Mouse (Mus musculus): Measurements from ENCODE around the gene Adgrv1. TPM values are rescaled to one million over a fixed set of nuclear protein-coding genes. Genes with fewer than 3 reads are reported as not detected.

Gene Adgrv1
- total and polyA plus RNA-seq, 2 experiments from 2014 or later: 4.2 to 7.8 TPM

- Histone ChIP-seq H3K9me3 (ENCODE audit: low read length) (no peaks in the 10 kb centered on the region), H3K4me2 (ENCODE audit: low read depth, low read length) (no peak overlapping the region), H3K36me3 (ENCODE audit: insufficient read depth, low read length) (no peaks in the 10 kb centered on the region), H3K9ac (replicated peaks; ENCODE audit: low read length) (no peak overlapping the region), H3K4me3 (ENCODE audit: low read length) (no peak overlapping the region), H3K27me3 (ENCODE audit: insufficient read depth, low read length) (no peaks in the 10 kb centered on the region), H3K4me1 (ENCODE audit: insufficient read depth, low read length) (no peaks in the 10 kb centered on the region), H3K27ac (no peak overlapping the region)
- TF ChIP-seq CTCF (IDR thresholded peaks at IDR 0.05; ENCODE audit: low read depth): no peak
- ATAC-seq: no peak
- WGBS: 88% methylated on average over 7 of the region's 7 CpGs
- DNase-seq (ENCODE audit: low spot score): no peak
Observed at GRCm38 (mm10) chr13:81238855-81239254, 394.1 kb downstream of the Adgrv1 start.

GRCm38 (mm10) chr13:81237947-81238346 is 395.0 kb downstream of the Adgrv1 start:
- Histone ChIP-seq H3K36me3 (ENCODE audit: insufficient read depth, low read length) (no peaks in the 10 kb centered on the region), H3K9me3 (ENCODE audit: low read length) (no peaks in the 10 kb centered on the region), H3K4me1 (ENCODE audit: insufficient read depth, low read length) (no peaks in the 10 kb centered on the region), H3K27me3 (ENCODE audit: insufficient read depth, low read length) (no peaks in the 10 kb centered on the region), H3K9ac (replicated peaks; ENCODE audit: low read length) (no peak overlapping the region), H3K4me2 (ENCODE audit: low read depth, low read length) (no peak overlapping the region), H3K27ac (no peak overlapping the region), H3K4me3 (ENCODE audit: low read length) (no peak overlapping the region)
- peak; percentile 55; the same call in 1 of the 2 replicates for ATAC-seq
- TF ChIP-seq CTCF (IDR thresholded peaks at IDR 0.05; ENCODE audit: low read depth): no peak
- no peak for DNase-seq (ENCODE audit: low spot score)
- WGBS: 78% methylated on average over 5 of the region's 5 CpGs

GRCm38 (mm10) chr13:81236758-81237395 is 396.1 kb downstream of the Adgrv1 start:
- Histone ChIP-seq H3K4me2 (ENCODE audit: low read depth, low read length) (no peak overlapping the region), H3K27ac (no peak overlapping the region), H3K4me3 (ENCODE audit: low read length) (no peak overlapping the region), H3K4me1 (ENCODE audit: insufficient read depth, low read length) (no peaks in the 10 kb centered on the region), H3K9ac (replicated peaks; ENCODE audit: low read length) (no peak overlapping the region), H3K27me3 (ENCODE audit: insufficient read depth, low read length) (no peaks in the 10 kb centered on the region), H3K36me3 (ENCODE audit: insufficient read depth, low read length) (no peaks in the 10 kb centered on the region), H3K9me3 (ENCODE audit: low read length) (no peaks in the 10 kb centered on the region)
- no peak for DNase-seq (ENCODE audit: low spot score)
- ATAC-seq: no peak
- 89% methylated on average over 3 of the region's 3 CpGs for WGBS
- TF ChIP-seq CTCF (IDR thresholded peaks at IDR 0.05; ENCODE audit: low read depth): no peak

GRCm38 (mm10) chr13:81234031-81234430 is 398.9 kb downstream of the Adgrv1 start:
- Histone ChIP-seq H3K36me3 (ENCODE audit: insufficient read depth, low read length) (no peaks in the 10 kb centered on the region), H3K27me3 (ENCODE audit: insufficient read depth, low read length) (no peaks in the 10 kb centered on the region), H3K9ac (replicated peaks; ENCODE audit: low read length) (no peak overlapping the region), H3K4me2 (ENCODE audit: low read depth, low read length) (no peak overlapping the region), H3K4me1 (ENCODE audit: insufficient read depth, low read length) (no peaks in the 10 kb centered on the region), H3K27ac (no peak overlapping the region), H3K4me3 (ENCODE audit: low read length) (no peak overlapping the region), H3K9me3 (ENCODE audit: low read length) (no peaks in the 10 kb centered on the region)
- 72% methylated on average over 2 of the region's 2 CpGs for WGBS
- ATAC-seq (no peak), DNase-seq (ENCODE audit: low spot score) (no peak)
- no peak for TF ChIP-seq CTCF (IDR thresholded peaks at IDR 0.05; ENCODE audit: low read depth)

GRCm38 (mm10) chr13:81232839-81233238 is 400.1 kb downstream of the Adgrv1 start:
- no peak overlapping the region for H3K4me2 ChIP-seq (ENCODE audit: low read depth, low read length)
- ATAC-seq: no peak
- no peaks in the 10 kb centered on the region for H3K9me3 ChIP-seq (ENCODE audit: low read length)
- H3K36me3 ChIP-seq (ENCODE audit: insufficient read depth, low read length): no peaks in the 10 kb centered on the region
- DNase-seq (ENCODE audit: low spot score): no peak
- no peak overlapping the region for H3K4me3 ChIP-seq (ENCODE audit: low read length)
- H3K9ac ChIP-seq (replicated peaks; ENCODE audit: low read length): no peak overlapping the region
- TF ChIP-seq CTCF (IDR thresholded peaks at IDR 0.05; ENCODE audit: low read depth): no peak
- no peaks in the 10 kb centered on the region for H3K27me3 ChIP-seq (ENCODE audit: insufficient read depth, low read length)
- no peaks in the 10 kb centered on the region for H3K4me1 ChIP-seq (ENCODE audit: insufficient read depth, low read length)
- H3K27ac ChIP-seq: no peak overlapping the region

GRCm38 (mm10) chr13:81230161-81230560 is 402.8 kb downstream of the Adgrv1 start:
- no peak overlapping the region for H3K27ac ChIP-seq
- H3K36me3 ChIP-seq (ENCODE audit: insufficient read depth, low read length): no peaks in the 10 kb centered on the region
- no peaks in the 10 kb centered on the region for H3K9me3 ChIP-seq (ENCODE audit: low read length)
- H3K4me2 ChIP-seq (ENCODE audit: low read depth, low read length): no peak overlapping the region
- no peak overlapping the region for H3K9ac ChIP-seq (replicated peaks; ENCODE audit: low read length)
- no peak overlapping the region for H3K4me3 ChIP-seq (ENCODE audit: low read length)
- ATAC-seq (no peak), DNase-seq (ENCODE audit: low spot score) (no peak)
- H3K27me3 ChIP-seq (ENCODE audit: insufficient read depth, low read length): no peaks in the 10 kb centered on the region
- no peaks in the 10 kb centered on the region for H3K4me1 ChIP-seq (ENCODE audit: insufficient read depth, low read length)
- WGBS: 59% methylated on average over 4 of the region's 4 CpGs
- no peak for TF ChIP-seq CTCF (IDR thresholded peaks at IDR 0.05; ENCODE audit: low read depth)

GRCm38 (mm10) chr13:81223768-81224167 is 409.2 kb downstream of the Adgrv1 start:
- H3K36me3 ChIP-seq (ENCODE audit: insufficient read depth, low read length): no peaks in the 10 kb centered on the region
- TF ChIP-seq CTCF (IDR thresholded peaks at IDR 0.05; ENCODE audit: low read depth): no peak
- DNase-seq (ENCODE audit: low spot score): no peak
- H3K9me3 ChIP-seq (ENCODE audit: low read length): no peaks in the 10 kb centered on the region
- H3K4me2 ChIP-seq (ENCODE audit: low read depth, low read length): no peak overlapping the region
- no peaks in the 10 kb centered on the region for H3K27me3 ChIP-seq (ENCODE audit: insufficient read depth, low read length)
- H3K4me1 ChIP-seq (ENCODE audit: insufficient read depth, low read length): no peaks in the 10 kb centered on the region
- H3K9ac ChIP-seq (replicated peaks; ENCODE audit: low read length): no peak overlapping the region
- ATAC-seq: no peak
- no peak overlapping the region for H3K4me3 ChIP-seq (ENCODE audit: low read length)
- H3K27ac ChIP-seq: no peak overlapping the region
- 67% methylated on average over 3 of the region's 3 CpGs for WGBS

Data from hindbrain, postnatal 0 days (tissue).